Mouse (Mus musculus) thymus, adult 2 months (tissue): ENCODE results near the gene Gm45140.

Experiments used
- CTCF ChIP-seq: fragments of 200-500 bp; IDR thresholded peaks from 2 replicates; pipeline ENCODE4 v1.5.1; 2012; ENCODE audit warnings: mild to moderate bottlenecking, control low read depth, low read length, moderate library complexity, borderline replicate concordance; ENCODE audit not compliant: control insufficient read depth, poor library complexity, insufficient read depth; ENCODE audit errors: extremely low read depth
- POLR2A ChIP-seq: fragments of 200-500 bp; IDR thresholded peaks from 2 replicates; pipeline ENCODE4 v1.6.1; 2012; ENCODE audit warnings: mild to moderate bottlenecking, low read length, control low read depth, moderate library complexity; ENCODE audit not compliant: control insufficient read depth, poor library complexity, insufficient read depth; ENCODE audit errors: extremely low read depth

DNA sequence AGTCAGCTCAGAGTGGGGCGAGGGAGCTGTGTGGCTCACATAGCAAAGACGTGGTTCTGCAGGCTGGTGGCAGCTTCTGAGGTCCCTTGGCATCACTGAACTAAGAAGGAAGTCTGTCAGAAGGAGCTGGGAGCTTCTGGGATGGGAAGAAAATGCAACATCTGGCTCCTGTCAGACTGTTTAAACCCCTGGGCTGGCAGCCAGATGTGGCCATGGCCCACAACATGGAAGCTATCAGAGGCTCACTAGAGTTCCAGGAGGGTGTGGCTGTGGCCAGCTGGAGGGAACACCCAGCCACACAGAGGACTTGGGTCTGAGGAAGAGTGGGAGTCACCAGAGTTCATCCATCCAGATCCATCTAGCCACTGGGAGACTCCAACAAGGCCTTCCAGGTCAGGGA is 88.7 kb downstream of the Gm45140 start:
- TF ChIP-seq CTCF = no peak
- TF ChIP-seq POLR2A = no peak
